19 mouse cellular contexts compared by ENCODE assay signal in genomic region chr2:26973960-26974359, GRCm38 (mm10). TPM values are rescaled to one million over a fixed set of nuclear protein-coding genes. Genes with fewer than 3 reads are reported as not detected.
DNase-seq lines count a peak whose midpoint lies in the region; ATAC-seq and TF ChIP-seq lines count a peak whose summit lies in the region.
"Had no signal": no experiment of that assay in that cellular context is flagged by ENCODE, and none has a peak within 500 bp of the region (broad histone marks: within the 10 kb centered on the region; RNA-seq: fewer than 3 reads in every experiment).

No protein-coding gene starts in this region.

- no peaks in the 10 kb centered on the region for H3K79me2 ChIP-seq in CH12.LX (replicated peaks; ENCODE audit: control insufficient read depth, extremely low read depth, insufficient read depth, poor library complexity, severe bottlenecking)

- no peak; the same call in 1 of the 2 replicates for TF ChIP-seq EP300 in CH12.LX (IDR thresholded peaks at IDR 0.05; ENCODE audit: low read length)

- no peak overlapping the region for H3K4me3 ChIP-seq in intestine, postnatal 0 days (ENCODE audit: low read depth, low read length)
- H3K4me3 ChIP-seq in intestine, embryonic 15.5 days (replicated peaks) = no peak overlapping the region
- peak overlapping the region in 1 of 3 experiments; percentile 23 for H3K4me3 ChIP-seq in CH12.LX (replicated peaks in 1 of 3; ENCODE audit: low read depth in 2 of 3, low read length in 2 of 3, poor library complexity in 1 of 3)
- no peak overlapping the region for H3K4me3 ChIP-seq in liver, embryonic 13.5 days (replicated peaks)
- no peak overlapping the region for H3K4me3 ChIP-seq in small intestine, adult 2 months (ENCODE audit: low read depth, low read length)
- no peak overlapping the region for H3K4me3 ChIP-seq in layer of hippocampus, adult 2 months
- H3K4me3 ChIP-seq in hindbrain, postnatal 0 days (ENCODE audit: low read length) = no peak overlapping the region
- H3K4me3 ChIP-seq: embryonic facial prominence, embryonic 15.5 days; forebrain, embryonic 15.5 days had no signal

- DNase-seq in CH12.LX (ENCODE audit: extremely low read depth) = peak; percentile 78
- DNase-seq in liver, embryonic 13.5 days = no peak
- no peak for DNase-seq in layer of hippocampus, adult 2 months (ENCODE audit: low spot score in 2 of 2)
- DNase-seq in hindbrain, postnatal 0 days (ENCODE audit: low spot score) = no peak
- DNase-seq: cerebellum, adult 11 months; gastrocnemius, postnatal 14 days; heart, postnatal 36 days; kidney, postnatal 14 days; right cerebral cortex, postnatal 25 days had no signal

- H3K4me1 ChIP-seq in intestine, postnatal 0 days (replicated peaks; ENCODE audit: control insufficient read depth, insufficient read depth, low read length) = no peaks in the 10 kb centered on the region
- 0 out of 2 replicates have a peak, but pooled peaks cover 7% of the 10 kb centered on the region for H3K4me1 ChIP-seq in intestine, embryonic 15.5 days (replicated peaks)
- H3K4me1 ChIP-seq in CH12.LX (ENCODE audit: control insufficient read depth in 1 of 2, insufficient read depth in 2 of 2) = peaks cover 11 to 30% of the 10 kb centered on the region in 2 experiments
- peaks cover 12% of the 10 kb centered on the region for H3K4me1 ChIP-seq in liver, embryonic 13.5 days (replicated peaks)
- peaks cover 4% of the 10 kb centered on the region; the same call in 1 of the 2 replicates for H3K4me1 ChIP-seq in small intestine, adult 2 months (ENCODE audit: control insufficient read depth, insufficient read depth, insufficient read length, low read length)
- no peaks in the 10 kb centered on the region for H3K4me1 ChIP-seq in hindbrain, postnatal 0 days (ENCODE audit: insufficient read depth, low read length)
- H3K4me1 ChIP-seq: embryonic facial prominence, embryonic 15.5 days; forebrain, embryonic 15.5 days had no signal

- H3K4me2 ChIP-seq in intestine, postnatal 0 days (replicated peaks; ENCODE audit: low read depth) = no peak overlapping the region
- no peak overlapping the region for H3K4me2 ChIP-seq in intestine, embryonic 15.5 days (replicated peaks)
- peak overlapping the region; percentile 33; the same call in 1 of the 2 replicates for H3K4me2 ChIP-seq in CH12.LX (ENCODE audit: insufficient read depth, low read depth, poor library complexity, severe bottlenecking)
- H3K4me2 ChIP-seq in liver, embryonic 13.5 days = no peak overlapping the region
- H3K4me2 ChIP-seq in hindbrain, postnatal 0 days (ENCODE audit: low read depth, low read length) = no peak overlapping the region
- H3K4me2 ChIP-seq: embryonic facial prominence, embryonic 15.5 days; forebrain, embryonic 15.5 days; heart, embryonic 11.5 days; midbrain, embryonic 11.5 days had no signal

- no peak for TF ChIP-seq RAD21 in CH12.LX (IDR thresholded peaks at IDR 0.05; ENCODE audit: low read depth, low read length)

- WGBS in intestine, postnatal 0 days = 35% methylated on average over 4 of the region's 4 CpGs
- WGBS in intestine, embryonic 15.5 days = 30% methylated on average over 4 of the region's 4 CpGs
- 18% methylated on average over 4 of the region's 4 CpGs for WGBS in liver, embryonic 13.5 days (ENCODE audit: insufficient replicate concordance)
- WGBS in small intestine, adult 2 months = 33% methylated on average over 4 of the region's 4 CpGs
- WGBS in hindbrain, postnatal 0 days = 60% methylated on average over 4 of the region's 4 CpGs

- TF ChIP-seq CTCF in intestine, postnatal 0 days (IDR thresholded peaks at IDR 0.05; ENCODE audit: low read depth) = 0 out of 2 replicates have a peak, but pooled peaks have one; percentile 10
- no peak for TF ChIP-seq CTCF in CH12.LX (conservative IDR thresholded peaks at IDR 0.05 in 1 of 2, IDR thresholded peaks at IDR 0.05 in 1 of 2; ENCODE audit: low read depth in 2 of 2, low read length in 2 of 2)
- no peak for TF ChIP-seq CTCF in small intestine, adult 2 months (IDR thresholded peaks at IDR 0.05; ENCODE audit: extremely low read depth, insufficient read length, insufficient replicate concordance, low read depth, low read length)
- TF ChIP-seq CTCF in layer of hippocampus, adult 2 months (conservative IDR thresholded peaks at IDR 0.05) = no peak
- no peak for TF ChIP-seq CTCF in hindbrain, postnatal 0 days (IDR thresholded peaks at IDR 0.05; ENCODE audit: low read depth)

- TF ChIP-seq POLR2A in CH12.LX (IDR thresholded peaks at IDR 0.05; ENCODE audit: low read depth, low read length) = no peak
- no peak for TF ChIP-seq POLR2A in small intestine, adult 2 months (IDR thresholded peaks at IDR 0.05; ENCODE audit: low read depth, low read length)

- no peaks in the 10 kb centered on the region for H3K9me3 ChIP-seq in intestine, postnatal 0 days (ENCODE audit: control insufficient read depth)
- no peaks in the 10 kb centered on the region for H3K9me3 ChIP-seq in intestine, embryonic 15.5 days
- H3K9me3 ChIP-seq in CH12.LX (replicated peaks; ENCODE audit: low read length) = no peaks in the 10 kb centered on the region
- no peaks in the 10 kb centered on the region for H3K9me3 ChIP-seq in liver, embryonic 13.5 days (replicated peaks)
- H3K9me3 ChIP-seq in hindbrain, postnatal 0 days (ENCODE audit: low read length) = no peaks in the 10 kb centered on the region
- H3K9me3 ChIP-seq: embryonic facial prominence, embryonic 15.5 days; forebrain, embryonic 15.5 days had no signal

- no peak overlapping the region for H3K9ac ChIP-seq in intestine, postnatal 0 days (ENCODE audit: low read depth, low read length)
- no peak overlapping the region for H3K9ac ChIP-seq in intestine, embryonic 15.5 days
- peak overlapping the region; percentile 26; the same call in 1 of the 2 replicates for H3K9ac ChIP-seq in CH12.LX (ENCODE audit: insufficient read depth, low read depth)
- H3K9ac ChIP-seq in liver, embryonic 13.5 days = no peak overlapping the region
- H3K9ac ChIP-seq in hindbrain, postnatal 0 days (replicated peaks; ENCODE audit: low read length) = no peak overlapping the region
- H3K9ac ChIP-seq: embryonic facial prominence, embryonic 15.5 days; forebrain, embryonic 15.5 days had no signal

- dilution Hi-C loops in CH12.LX (cut with MboI; ENCODE audit: extremely low pct_ligation_motif_present, extremely low pct_unique_long_range_greater_than_20kb, low sequenced_read_pairs) = no loop called here

- in situ Hi-C loops in CH12.LX (cut with MboI; ENCODE audit: low pct_ligation_motif_present, low pct_unique_long_range_greater_than_20kb, low sequenced_read_pairs) = loop anchor here (5.0 kb wide), 1 partner anchor 33 kb away; the partner anchor contains the start of gene Cacfd1

- no peak for ATAC-seq in intestine, postnatal 0 days
- no peak for ATAC-seq in intestine, embryonic 15.5 days
- no peak for ATAC-seq in liver, embryonic 13.5 days (ENCODE audit: low read depth)
- ATAC-seq in hindbrain, postnatal 0 days = no peak
- ATAC-seq in frontal cortex, adult (ENCODE audit: low TSS enrichment) = no peak
- ATAC-seq: forebrain, embryonic 15.5 days had no signal

- H3K36me3 ChIP-seq in intestine, postnatal 0 days (ENCODE audit: control insufficient read depth, insufficient read depth) = no peaks in the 10 kb centered on the region
- H3K36me3 ChIP-seq in intestine, embryonic 15.5 days = no peaks in the 10 kb centered on the region
- no peaks in the 10 kb centered on the region for H3K36me3 ChIP-seq in CH12.LX (replicated peaks in 1 of 2; ENCODE audit: control insufficient read depth in 1 of 2, insufficient read depth in 1 of 2, low read length in 1 of 2)
- no peaks in the 10 kb centered on the region for H3K36me3 ChIP-seq in liver, embryonic 13.5 days
- H3K36me3 ChIP-seq in small intestine, adult 2 months (ENCODE audit: control insufficient read depth, insufficient read depth, low read length) = no peaks in the 10 kb centered on the region
- no peaks in the 10 kb centered on the region for H3K36me3 ChIP-seq in hindbrain, postnatal 0 days (ENCODE audit: insufficient read depth, low read length)
- H3K36me3 ChIP-seq: embryonic facial prominence, embryonic 15.5 days; forebrain, embryonic 15.5 days had no signal

- no peaks in the 10 kb centered on the region for H3K27me3 ChIP-seq in intestine, postnatal 0 days (replicated peaks; ENCODE audit: control insufficient read depth, insufficient read depth, low read length)
- no peaks in the 10 kb centered on the region for H3K27me3 ChIP-seq in intestine, embryonic 15.5 days (replicated peaks)
- peaks cover 6% of the 10 kb centered on the region for H3K27me3 ChIP-seq in CH12.LX (replicated peaks)
- peaks cover 4% of the 10 kb centered on the region; the same call in 1 of the 2 replicates for H3K27me3 ChIP-seq in liver, embryonic 13.5 days
- H3K27me3 ChIP-seq in small intestine, adult 2 months (ENCODE audit: control insufficient read depth, insufficient read depth, low read length) = peaks cover 3% of the 10 kb centered on the region; the same call in 1 of the 2 replicates
- no peaks in the 10 kb centered on the region for H3K27me3 ChIP-seq in hindbrain, postnatal 0 days (ENCODE audit: insufficient read depth, low read length)
- H3K27me3 ChIP-seq: embryonic facial prominence, embryonic 15.5 days; forebrain, embryonic 15.5 days had no signal

- H3K27ac ChIP-seq in intestine, postnatal 0 days (ENCODE audit: low read depth, low read length) = peak overlapping the region; percentile 5; the same call in 1 of the 2 replicates
- no peak overlapping the region for H3K27ac ChIP-seq in intestine, embryonic 15.5 days
- H3K27ac ChIP-seq in CH12.LX (ENCODE audit: insufficient read depth, low read depth) = no peak overlapping the region
- H3K27ac ChIP-seq in liver, embryonic 13.5 days = peak overlapping the region; percentile 55
- H3K27ac ChIP-seq in small intestine, adult 2 months (ENCODE audit: insufficient read depth, low read depth, low read length) = peak overlapping the region; percentile 42; the same call in 1 of the 2 replicates
- no peak overlapping the region for H3K27ac ChIP-seq in layer of hippocampus, adult 2 months
- H3K27ac ChIP-seq in hindbrain, postnatal 0 days = no peak overlapping the region
- H3K27ac ChIP-seq: embryonic facial prominence, embryonic 15.5 days; forebrain, embryonic 15.5 days had no signal

RNA-seq across cellular contexts. Expression of gene Adamts13, which starts 0.7 kb away (rescaled TPM):
- 0.20 and 0.22 TPM in 2 replicates for polyA plus RNA-seq in intestine, postnatal 0 days (2015; fragmentation: Nextera tagmentation; extraction: Ambion mirVana)
- 0.25 and 0.28 TPM in 2 replicates for polyA plus RNA-seq in intestine, embryonic 15.5 days (2015; fragmentation: Nextera tagmentation; extraction: Ambion mirVana)
- total RNA-seq in CH12.LX (2012; rRNA removed) = 0.13 and 0.17 TPM in 2 replicates
- total RNA-seq in CH12.LX (2014; rRNA removed) = not detected in 2 replicates
- 0.17 TPM in 1 of 2 replicates, not detected in the other for polyA plus RNA-seq in CH12.LX (2012; ENCODE audit: insufficient read length, low read depth)
- polyA plus RNA-seq in liver, embryonic 13.5 days (2015; fragmentation: Nextera tagmentation; extraction: Ambion mirVana) = 1.0 and 1.2 TPM in 2 replicates
- polyA plus RNA-seq in small intestine, adult 2 months (2012; rRNA removed) = 0.94 and 1.1 TPM in 2 replicates
- 1 to 10 TPM in 1 of 2 experiments, under 1 TPM in 1; 0.90 to 1.1 TPM for total RNA-seq in layer of hippocampus, adult 2 months (2021)
- not detected in 2 replicates for total RNA-seq in hindbrain, postnatal 0 days (2014; rRNA removed)
- not detected in 2 replicates for polyA plus RNA-seq in hindbrain, postnatal 0 days (2015; fragmentation: Nextera tagmentation; extraction: Ambion mirVana)
- total RNA-seq: ES-E14; gastrocnemius, postnatal 14 days; heart, postnatal 36 days had no signal
- polyA plus RNA-seq: midbrain, embryonic 11.5 days had no signal

RNA-seq across cellular contexts. Expression of gene Rexo4, which starts 9.8 kb away (rescaled TPM):
- 29.4 and 30.1 TPM in 2 replicates for polyA plus RNA-seq in intestine, postnatal 0 days (2015; fragmentation: Nextera tagmentation; extraction: Ambion mirVana)
- polyA plus RNA-seq in intestine, embryonic 15.5 days (2015; fragmentation: Nextera tagmentation; extraction: Ambion mirVana) = 45.2 TPM in 2 replicates
- total RNA-seq in CH12.LX (2012; rRNA removed) (53.6 and 66.4 TPM in 2 replicates), CH12.LX (2014; rRNA removed) (67.2 and 69.1 TPM in 2 replicates)
- 74.8 and 83.4 TPM in 2 replicates for polyA plus RNA-seq in CH12.LX (2012; ENCODE audit: insufficient read length, low read depth)
- polyA plus RNA-seq in liver, embryonic 13.5 days (2015; fragmentation: Nextera tagmentation; extraction: Ambion mirVana) = 24.8 and 29.7 TPM in 2 replicates
- 11.3 and 14.7 TPM in 2 replicates for polyA plus RNA-seq in small intestine, adult 2 months (2012; rRNA removed)
- 10 to 100 TPM; 57.4 to 62.2 TPM for total RNA-seq in layer of hippocampus, adult 2 months (2021)
- total RNA-seq in hindbrain, postnatal 0 days (2014; rRNA removed) = 35.3 and 38.0 TPM in 2 replicates
- 25.0 and 26.3 TPM in 2 replicates for polyA plus RNA-seq in hindbrain, postnatal 0 days (2015; fragmentation: Nextera tagmentation; extraction: Ambion mirVana)

RNA-seq across cellular contexts. Expression of gene Cacfd1, which starts 35.8 kb away (rescaled TPM):
- polyA plus RNA-seq in intestine, postnatal 0 days (2015; fragmentation: Nextera tagmentation; extraction: Ambion mirVana) = 41.5 and 42.8 TPM in 2 replicates
- polyA plus RNA-seq in intestine, embryonic 15.5 days (2015; fragmentation: Nextera tagmentation; extraction: Ambion mirVana) = 49.0 and 60.5 TPM in 2 replicates
- total RNA-seq in CH12.LX (2012; rRNA removed) (9.9 and 10.3 TPM in 2 replicates), CH12.LX (2014; rRNA removed) (5.4 and 6.4 TPM in 2 replicates)
- polyA plus RNA-seq in CH12.LX (2012; ENCODE audit: insufficient read length, low read depth) = 18.8 and 20.2 TPM in 2 replicates
- 12.6 and 13.4 TPM in 2 replicates for polyA plus RNA-seq in liver, embryonic 13.5 days (2015; fragmentation: Nextera tagmentation; extraction: Ambion mirVana)
- 39.5 and 49.1 TPM in 2 replicates for polyA plus RNA-seq in small intestine, adult 2 months (2012; rRNA removed)
- 10 to 100 TPM; 45.0 to 47.0 TPM for total RNA-seq in layer of hippocampus, adult 2 months (2021)
- 50.1 and 50.4 TPM in 2 replicates for total RNA-seq in hindbrain, postnatal 0 days (2014; rRNA removed)
- 89.1 and 90.6 TPM in 2 replicates for polyA plus RNA-seq in hindbrain, postnatal 0 days (2015; fragmentation: Nextera tagmentation; extraction: Ambion mirVana)

RNA-seq across cellular contexts. Expression of gene Stkld1, which starts 40.1 kb away (rescaled TPM):
- polyA plus RNA-seq in intestine, postnatal 0 days (2015; fragmentation: Nextera tagmentation; extraction: Ambion mirVana) = 0.07 and 0.10 TPM in 2 replicates
- polyA plus RNA-seq in intestine, embryonic 15.5 days (2015; fragmentation: Nextera tagmentation; extraction: Ambion mirVana) = 0.33 TPM in 1 of 2 replicates, not detected in the other
- total RNA-seq in CH12.LX (2012; rRNA removed) (0.08 and 0.13 TPM in 2 replicates), CH12.LX (2014; rRNA removed) (0.19 TPM in 1 of 2 replicates, not detected in the other)
- 0.29 and 0.33 TPM in 2 replicates for polyA plus RNA-seq in CH12.LX (2012; ENCODE audit: insufficient read length, low read depth)
- 0.08 and 0.09 TPM in 2 replicates for polyA plus RNA-seq in liver, embryonic 13.5 days (2015; fragmentation: Nextera tagmentation; extraction: Ambion mirVana)
- 0.13 and 0.19 TPM in 2 replicates for polyA plus RNA-seq in small intestine, adult 2 months (2012; rRNA removed)
- total RNA-seq in layer of hippocampus, adult 2 months (2021) = under 1 TPM in 1 of 2 experiments, not detected in 1; 0.27 TPM
- not detected in 2 replicates for total RNA-seq in hindbrain, postnatal 0 days (2014; rRNA removed)
- polyA plus RNA-seq in hindbrain, postnatal 0 days (2015; fragmentation: Nextera tagmentation; extraction: Ambion mirVana) = 0.23 and 0.33 TPM in 2 replicates
- total RNA-seq: ES-E14; gastrocnemius, postnatal 14 days; heart, postnatal 36 days had no signal
- polyA plus RNA-seq: intestine, embryonic 14.5 days; midbrain, embryonic 11.5 days had no signal

RNA-seq across cellular contexts. Expression of gene Surf4, which starts 40.2 kb away (rescaled TPM):
- polyA plus RNA-seq in intestine, postnatal 0 days (2015; fragmentation: Nextera tagmentation; extraction: Ambion mirVana) = 379 TPM in 2 replicates
- polyA plus RNA-seq in intestine, embryonic 15.5 days (2015; fragmentation: Nextera tagmentation; extraction: Ambion mirVana) = 241 and 252 TPM in 2 replicates
- total RNA-seq in CH12.LX (2012; rRNA removed) = 140 and 168 TPM in 2 replicates
- 99.2 and 109 TPM in 2 replicates for total RNA-seq in CH12.LX (2014; rRNA removed)
- 143 and 161 TPM in 2 replicates for polyA plus RNA-seq in CH12.LX (2012; ENCODE audit: insufficient read length, low read depth)
- polyA plus RNA-seq in liver, embryonic 13.5 days (2015; fragmentation: Nextera tagmentation; extraction: Ambion mirVana) = 105 and 116 TPM in 2 replicates
- polyA plus RNA-seq in small intestine, adult 2 months (2012; rRNA removed) = 382 and 644 TPM in 2 replicates
- total RNA-seq in layer of hippocampus, adult 2 months (2021) = 10 to 100 TPM; 51.9 to 55.2 TPM
- total RNA-seq in hindbrain, postnatal 0 days (2014; rRNA removed) = 126 TPM in 2 replicates
- polyA plus RNA-seq in hindbrain, postnatal 0 days (2015; fragmentation: Nextera tagmentation; extraction: Ambion mirVana) = 97.8 and 107 TPM in 2 replicates

Comparison
In these comparisons a context has a peak if more than half of its experiments do, and no peak if none do; other contexts are left out.
1. H3K27ac ChIP-seq: peak in intestine, postnatal 0 days (single experiment), liver, embryonic 13.5 days (single experiment) and small intestine, adult 2 months (single experiment); none in intestine, embryonic 15.5 days (single experiment), CH12.LX (single experiment), layer of hippocampus, adult 2 months (single experiment) and hindbrain, postnatal 0 days (single experiment).